Mouse (Mus musculus) small intestine, adult 2 months (tissue): ENCODE measurements around the gene Cmtm3. TPM values are rescaled to one million over a fixed set of nuclear protein-coding genes. Genes with fewer than 3 reads are reported as not detected.
"Not testable (repeated sequence)": the region's sequence is repeated elsewhere in the genome, so short reads cannot be mapped to it uniquely, and the experiment has no call there.

Experiments used
- H3K27ac ChIP-seq: fragments of 200-500 bp; 2 replicates; pipeline ENCODE4 v1.5.1; 2012; ENCODE audit warnings: low read depth, low read length, control low read depth, inconsistent platforms; ENCODE audit not compliant: insufficient read depth
- H3K27me3 ChIP-seq: fragments of 200-500 bp; 2 replicates; pipeline ENCODE4 v1.6.1; 2012; ENCODE audit warnings: mild to moderate bottlenecking, moderate library complexity, low read length, inconsistent platforms; ENCODE audit not compliant: control insufficient read depth, insufficient read depth
- H3K36me3 ChIP-seq: fragments of 200-500 bp; 2 replicates; pipeline ENCODE4 v1.6.1; 2012; ENCODE audit warnings: mild to moderate bottlenecking, low read length, control low read depth, inconsistent platforms; ENCODE audit not compliant: control insufficient read depth, insufficient read depth
- H3K4me1 ChIP-seq: fragments of 200-500 bp; 2 replicates; pipeline ENCODE4 v1.6.1; 2012; ENCODE audit warnings: low read length, inconsistent platforms, mixed read lengths; ENCODE audit not compliant: control insufficient read depth, insufficient read depth, insufficient read length
- H3K4me3 ChIP-seq: fragments of 200-500 bp; 2 replicates; pipeline ENCODE4 v1.5.1; 2012; ENCODE audit warnings: low read depth, mild to moderate bottlenecking, control low read depth, inconsistent platforms, low read length, moderate library complexity
- CTCF ChIP-seq: fragments of 200-500 bp; IDR thresholded peaks from 2 replicates; pipeline ENCODE4 v1.5.1; 2012; ENCODE audit warnings: low read depth, mild to moderate bottlenecking, control low read depth, inconsistent platforms, low read length, moderate library complexity, mixed read lengths; ENCODE audit not compliant: insufficient replicate concordance, insufficient read length; ENCODE audit errors: extremely low read depth
- POLR2A ChIP-seq: fragments of 200-500 bp; IDR thresholded peaks from 2 replicates; pipeline ENCODE4 v1.6.1; 2012; ENCODE audit warnings: low read depth, mild to moderate bottlenecking, control low read depth, inconsistent platforms, low read length, moderate library complexity
- WGBS: fragments of 180-500 bp; shearing (Covaris S2); methylation state at CpG from one replicate; pipeline ENCODE4 v1.1.7; 2018; 5-methylcytosine and 5-hydroxymethylcytosine counted together
- polyA plus RNA-seq: library from polyadenylated mRNA; depleted of rRNA; stranded (reverse); fragments of >200 nt; gene quantifications from 2 replicates; pipeline ENCODE4 v1.2.3, GENCODE M21; 2012; rRNA removed

The Cmtm3 gene
- 21.3 and 23.8 TPM in 2 replicates for polyA plus RNA-seq

GRCm38 (mm10) chr8:104339229-104339982 is at the start of gene Cmtm3:
Gene Cmtm3, plus strand, starts transcription at chr8:104339410.
- no peak for TF ChIP-seq POLR2A
- TF ChIP-seq CTCF, result no peak
- Histone ChIP-seq H3K36me3 (no peaks in the 10 kb centered on the region), H3K4me3 (peak within 1 kb of the TSS; percentile 69), H3K27me3 (no peaks in the 10 kb centered on the region; the same call in 1 of the 2 replicates), H3K27ac (peak within 1 kb of the TSS; percentile 63), H3K4me1 (peaks cover 4% of the 10 kb centered on the region; the same call in 1 of the 2 replicates)
- 21% methylated on average over 18 of the region's 18 CpGs for WGBS

GRCm38 (mm10) chr8:104293081-104293480 is 46.1 kb upstream of the Cmtm3 start, which contains the start of gene Cmtm2a:
Gene Cmtm2a, minus strand, starts transcription at chr8:104293181.
- WGBS, result 85% methylated on average over 12 of the region's 12 CpGs

GRCm38 (mm10) chr8:104294396-104294795 is 44.8 kb upstream of the Cmtm3 start:
- WGBS, result 59% methylated on average over 1 of the region's 1 CpGs
- Histone ChIP-seq H3K27me3 (no peaks in the 10 kb centered on the region), H3K27ac (no peak overlapping the region), H3K4me1 (peaks cover 3% of the 10 kb centered on the region; the same call in 1 of the 2 replicates), H3K4me3 (no peak overlapping the region), H3K36me3 (no peaks in the 10 kb centered on the region)
- no peak for TF ChIP-seq POLR2A
- no peak for TF ChIP-seq CTCF

More at GRCm38 (mm10) chr8:104293081-104293480, 46.1 kb upstream of the Cmtm3 start, which contains the start of gene Cmtm2a:
- not testable (repeated sequence) for H3K36me3 ChIP-seq, H3K4me3 ChIP-seq, H3K27me3 ChIP-seq, H3K27ac ChIP-seq, H3K4me1 ChIP-seq

- 34% methylated on average over 3 of the region's 3 CpGs for WGBS
- H3K4me3 ChIP-seq, H3K27me3 ChIP-seq, H3K27ac ChIP-seq, H3K4me1 ChIP-seq, H3K36me3 ChIP-seq: not testable (repeated sequence)
Observed at GRCm38 (mm10) chr8:104301577-104301976, 37.6 kb upstream of the Cmtm3 start.

- H3K27ac ChIP-seq, H3K4me3 ChIP-seq, H3K27me3 ChIP-seq, H3K4me1 ChIP-seq, H3K36me3 ChIP-seq: not testable (repeated sequence)
- WGBS, result 96% methylated on average over 4 of the region's 4 CpGs
Observed at GRCm38 (mm10) chr8:104302536-104302935, 36.7 kb upstream of the Cmtm3 start.

- H3K4me3 ChIP-seq, result no peak overlapping the region
- H3K36me3 ChIP-seq, result no peaks in the 10 kb centered on the region
- no peaks in the 10 kb centered on the region for H3K4me1 ChIP-seq
- no peak for TF ChIP-seq CTCF
- TF ChIP-seq POLR2A, result no peak
- 80% methylated on average over 11 of the region's 11 CpGs for WGBS
- no peak overlapping the region for H3K27ac ChIP-seq
- no peaks in the 10 kb centered on the region for H3K27me3 ChIP-seq
Observed at GRCm38 (mm10) chr8:104304962-104305361, 34.2 kb upstream of the Cmtm3 start.

GRCm38 (mm10) chr8:104308341-104308740 is 30.9 kb upstream of the Cmtm3 start:
- not testable (repeated sequence) for H3K4me1 ChIP-seq, H3K27me3 ChIP-seq, H3K36me3 ChIP-seq, H3K4me3 ChIP-seq, H3K27ac ChIP-seq
- WGBS, result 40% methylated on average over 6 of the region's 6 CpGs

GRCm38 (mm10) chr8:104309441-104310155 is 29.6 kb upstream of the Cmtm3 start, which contains the start of the genes Gm45711 and Cmtm1:
Gene Gm45711, minus strand, starts transcription at chr8:104310081.
Gene Cmtm1, minus strand, starts transcription at chr8:104310145.
- H3K36me3 ChIP-seq, H3K27ac ChIP-seq, H3K4me3 ChIP-seq, H3K4me1 ChIP-seq, H3K27me3 ChIP-seq: not testable (repeated sequence)
- WGBS, result 80% methylated on average over 36 of the region's 36 CpGs

- H3K4me3 ChIP-seq, H3K27me3 ChIP-seq, H3K36me3 ChIP-seq, H3K27ac ChIP-seq, H3K4me1 ChIP-seq: not testable (repeated sequence)
- 89% methylated on average over 3 of the region's 3 CpGs for WGBS
Observed at GRCm38 (mm10) chr8:104312023-104312422, 27.2 kb upstream of the Cmtm3 start.
